Mouse (Mus musculus) MEL (cell line): ENCODE results near the gene Vps13d.
"Not testable (repeated sequence)": the region's sequence is repeated elsewhere in the genome, so short reads cannot be mapped to it uniquely, and the experiment has no call there.

Experiments used
- CTCF ChIP-seq, 3 experiments: IDR thresholded peaks in 2 of 3; conservative IDR thresholded peaks in 1 of 3; 2 replicates each; pipeline ENCODE4 v1.5.1; 2011 to 2012; ENCODE audit warnings: low read length in 3 of 3, low read depth in 2 of 3, mild to moderate bottlenecking in 2 of 3, improper control_type of control experiment in 1 of 3, inconsistent platforms in 1 of 3, mixed read lengths in 1 of 3, moderate library complexity in 1 of 3; ENCODE audit not compliant: control insufficient read depth in 1 of 3, insufficient read depth in 1 of 3, poor library complexity in 1 of 3, severe bottlenecking in 1 of 3
- MAX ChIP-seq: IDR thresholded peaks from 2 replicates; pipeline ENCODE4 v1.6.1; 2011; ENCODE audit warnings: low read length, improper control_type of control experiment
- POLR2AphosphoS2 ChIP-seq: IDR thresholded peaks from 2 replicates; pipeline ENCODE4 v1.6.1; 2011; ENCODE audit warnings: low read length, improper control_type of control experiment
- TBP ChIP-seq: IDR thresholded peaks from 2 replicates; pipeline ENCODE4 v1.8.0; 2011; ENCODE audit warnings: low read depth, low read length, improper control_type of control experiment
- ZKSCAN1 ChIP-seq: IDR thresholded peaks from 2 replicates; pipeline ENCODE4 v1.6.1; 2012; ENCODE audit warnings: low read depth, mild to moderate bottlenecking, inconsistent platforms, low read length, improper control_type of control experiment, moderate library complexity

DNA sequence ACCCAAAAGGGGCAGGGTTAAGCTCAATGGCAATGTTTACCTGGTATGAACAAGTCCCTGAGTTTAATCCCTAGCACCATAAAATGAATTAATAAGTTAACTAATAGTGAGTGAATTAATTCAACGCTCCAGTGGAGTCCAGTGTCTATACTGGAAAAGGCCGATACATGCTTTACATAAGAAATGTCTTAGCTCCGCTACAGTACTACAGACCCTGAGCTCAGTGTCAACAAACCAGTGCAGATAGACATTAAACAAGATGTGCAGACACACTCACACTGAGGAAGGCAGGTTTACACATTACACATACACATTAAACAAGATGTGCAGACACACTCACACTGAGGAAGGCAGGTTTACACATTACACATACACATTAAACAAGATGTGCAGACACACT is 29.3 kb downstream of the Vps13d start:
- TF ChIP-seq CTCF (IDR thresholded peaks at IDR 0.05 in 2 of 3, conservative IDR thresholded peaks at IDR 0.05 in 1 of 3; ENCODE audit: control insufficient read depth in 1 of 3, insufficient read depth in 1 of 3, low read depth in 2 of 3, low read length in 3 of 3, poor library complexity in 1 of 3, severe bottlenecking in 1 of 3); POLR2AphosphoS2; TBP; ZKSCAN1; MAX: not testable (repeated sequence)
